Mouse (Mus musculus) C3H10T1/2 (cell line): ENCODE measurements around the gene Lss. TPM values are rescaled to one million over a fixed set of nuclear protein-coding genes. Genes with fewer than 3 reads are reported as not detected.

ENCODE experiments used
- polyA plus RNA-seq, 2 experiments: library from polyadenylated mRNA; unstranded; fragments of >200 nt; fragmentation: generic; extraction: Trizol; gene quantifications; one replicate each; pipeline ENCODE4 v1.2.1; 2012; ENCODE audit warnings: missing spikeins in 2 of 2

Lss gene
- polyA plus RNA-seq, result 10 to 100 TPM; 10.1 to 15.0 TPM

DNA sequence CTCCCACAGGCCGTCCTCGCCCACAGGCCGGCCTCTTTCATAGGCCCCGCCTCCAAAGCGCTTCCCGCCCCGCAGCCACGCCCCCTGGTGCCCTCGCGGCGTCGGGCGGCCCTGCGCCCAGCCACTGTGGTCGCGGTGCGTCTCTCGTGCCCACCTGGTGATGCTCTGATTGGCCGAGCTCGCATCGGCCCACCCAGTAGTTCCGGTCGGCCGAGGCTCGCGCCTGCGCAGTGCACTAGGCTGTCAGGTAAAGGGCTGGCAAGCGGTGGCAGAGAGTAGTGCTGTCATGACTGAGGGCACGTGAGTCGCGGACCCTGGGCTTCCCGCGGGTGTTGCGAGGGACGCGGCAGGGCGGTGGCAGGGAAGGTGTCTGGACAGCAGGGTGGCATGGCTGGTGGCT lies at the start of gene Lss:
Gene Lss, plus strand, starts transcription at position 214 of the 400 bp plus-strand sequence.

DNA sequence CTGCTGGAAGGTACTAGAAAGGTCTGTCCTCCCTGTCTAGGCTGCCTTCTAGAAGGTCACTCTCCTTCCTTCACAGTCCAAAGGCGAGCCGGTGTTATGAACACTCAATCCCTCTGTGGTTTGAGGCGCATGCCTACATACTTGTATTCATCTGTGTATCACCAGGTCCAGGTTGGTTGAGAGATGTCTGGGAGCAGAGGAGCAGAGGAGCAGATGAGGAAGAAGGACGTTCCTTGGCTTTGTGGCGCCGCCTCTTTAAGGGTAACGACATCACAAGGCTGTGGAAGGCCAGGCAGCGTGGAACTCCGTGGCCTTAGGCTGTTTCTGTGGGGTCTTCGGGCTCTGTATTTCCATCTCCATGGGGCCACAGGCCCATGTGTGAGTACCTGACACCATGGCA lies 30.6 kb downstream of the Lss start, which contains the start of gene Spatc1l:
Gene Spatc1l, plus strand, starts transcription at position 301 of the 400 bp plus-strand sequence.

DNA sequence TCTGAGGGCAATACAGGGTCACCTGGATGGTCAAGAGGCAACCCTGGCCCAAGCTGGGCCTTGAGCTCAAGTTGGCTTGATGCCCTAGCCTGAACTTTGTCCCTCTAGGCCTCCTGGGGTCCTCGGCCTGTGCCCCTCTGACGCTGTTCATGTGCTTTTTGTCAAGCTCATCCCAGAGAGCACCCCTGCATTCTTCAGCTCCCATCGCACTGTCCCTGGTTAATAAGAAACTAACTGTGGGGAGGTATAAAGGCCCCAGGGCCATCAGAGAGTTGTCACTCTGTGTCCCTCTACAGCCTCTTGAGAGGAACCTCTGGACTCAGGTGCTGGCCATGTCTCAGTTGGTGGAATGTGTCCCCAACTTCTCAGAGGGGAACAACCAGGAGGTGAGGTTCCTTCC lies 44.0 kb downstream of the Lss start, which contains the start of gene Ftcd:
Gene Ftcd, plus strand, starts transcription at position 275 of the 400 bp plus-strand sequence.

Other genes starting within 250 kb of the Lss start
- 10 to 100 TPM in 1 of 2 experiments, 1 to 10 TPM in 1; 2.4 to 17.1 TPM for gene Dip2a, start 186.3 kb upstream of the Lss start, polyA plus RNA-seq
- not detected for gene AC141477.1, start 91.1 kb upstream of the Lss start, polyA plus RNA-seq
- gene Pcnt, start 88.8 kb upstream of the Lss start, polyA plus RNA-seq, result 10 to 100 TPM in 1 of 2 experiments, 1 to 10 TPM in 1; 6.6 to 20.8 TPM
- under 1 TPM in 1 of 2 experiments, not detected in 1; 0.02 TPM for gene 2610028H24Rik, start 82.5 kb upstream of the Lss start, polyA plus RNA-seq
- 10 to 100 TPM; 29.3 to 73.1 TPM for gene Mcm3ap, start 62.7 kb upstream of the Lss start, polyA plus RNA-seq
- 1 to 10 TPM in 1 of 2 experiments, under 1 TPM in 1; 0.84 to 3.0 TPM for gene Ybey, start 62.5 kb upstream of the Lss start, polyA plus RNA-seq
- gene Spatc1l, start 30.7 kb downstream of the Lss start, polyA plus RNA-seq, result under 1 TPM in 1 of 2 experiments, not detected in 1; 0.14 TPM
- gene Ftcd, start 44.1 kb downstream of the Lss start, polyA plus RNA-seq, result under 1 TPM in 1 of 2 experiments, not detected in 1; 0.13 TPM
- gene Col6a2, start 92.0 kb downstream of the Lss start, polyA plus RNA-seq, result 100 to 1,000 TPM in 1 of 2 experiments, 10 to 100 TPM in 1; 22.1 to 876 TPM
- 1,000 to 10,000 TPM in 1 of 2 experiments, 10 to 100 TPM in 1; 49.8 to 1,301 TPM for gene Col6a1, start 194.6 kb downstream of the Lss start, polyA plus RNA-seq